Mouse (Mus musculus) limb, embryonic 14.5 days (tissue): ENCODE measurements around the gene 2210016L21Rik. TPM values are rescaled to one million over a fixed set of nuclear protein-coding genes. Genes with fewer than 3 reads are reported as not detected.

Source experiments
- ATAC-seq: fragments of 200-750 bp; cut with Nextera tagmentation; 2 replicates; pipeline ENCODE4 v1.8.0; 2017; ENCODE audit warnings: low read depth, moderate number of reproducible peaks, moderate TSS enrichment; ENCODE audit not compliant: low FRiP score
- DNase-seq: peaks from one replicate; pipeline ENCODE4 v3.0.0-alpha.2; 2015; ENCODE audit warnings: low spot score
- H3K27ac ChIP-seq: fragments of 300-500 bp; sonication (generic); replicated peaks from 2 replicates; pipeline ENCODE4 v1.5.1; 2014; ENCODE audit warnings: low read depth, mild to moderate bottlenecking, low read length, moderate library complexity, mixed read lengths
- H3K27me3 ChIP-seq: fragments of 300-500 bp; sonication (generic); 2 replicates; pipeline ENCODE4 v1.6.1; 2014; ENCODE audit warnings: low read length, mixed read lengths; ENCODE audit not compliant: control insufficient read depth, insufficient read depth
- H3K36me3 ChIP-seq: fragments of 300-500 bp; sonication (generic); 2 replicates; pipeline ENCODE4 v1.6.1; 2014; ENCODE audit warnings: mild to moderate bottlenecking, low read length, moderate library complexity, mixed read lengths; ENCODE audit not compliant: control insufficient read depth, insufficient read depth
- H3K4me1 ChIP-seq: fragments of 300-500 bp; sonication (generic); 2 replicates; pipeline ENCODE4 v1.6.1; 2014; ENCODE audit warnings: antibody characterized with exemption, low read length, mixed read lengths; ENCODE audit not compliant: control insufficient read depth, insufficient read depth
- H3K4me2 ChIP-seq: fragments of 300-500 bp; sonication (generic); replicated peaks from 2 replicates; pipeline ENCODE4 v1.6.1; 2014; ENCODE audit warnings: low read depth, mild to moderate bottlenecking, low read length, moderate library complexity; ENCODE audit not compliant: severe bottlenecking
- H3K4me3 ChIP-seq: fragments of 300-500 bp; sonication (generic); replicated peaks from 2 replicates; pipeline ENCODE4 v1.5.1; 2014; ENCODE audit warnings: low read length
- H3K9ac ChIP-seq: fragments of 300-500 bp; sonication (generic); 2 replicates; pipeline ENCODE4 v1.6.1; 2014; ENCODE audit warnings: mild to moderate bottlenecking, low read depth, low read length, moderate library complexity; ENCODE audit not compliant: severe bottlenecking
- H3K9me3 ChIP-seq: fragments of 300-500 bp; sonication (generic); 2 replicates; pipeline ENCODE4 v1.6.1; 2016; ENCODE audit warnings: low read length; ENCODE audit not compliant: control insufficient read depth
- POLR2A ChIP-seq: fragments of 200-500 bp; IDR thresholded peaks from 2 replicates; pipeline ENCODE4 v1.8.0; 2012; ENCODE audit warnings: inconsistent platforms, mild to moderate bottlenecking, moderate library complexity, borderline replicate concordance; ENCODE audit not compliant: insufficient read depth, insufficient read length; ENCODE audit errors: extremely low read depth
- WGBS: fragments of 180-500 bp; shearing (Covaris S2); extraction: QIAGEN DNeasy Blood & Tissue Kit; methylation state at CpG from one replicate; pipeline ENCODE4 v1.1.7; 2014; 5-methylcytosine and 5-hydroxymethylcytosine counted together
- polyA plus RNA-seq, 2 experiments: library from polyadenylated mRNA; depleted of rRNA in 1 of 2; stranded (reverse) in 1 of 2; unstranded in 1 of 2; fragments of >200 nt; fragmentation: Nextera tagmentation in 1 of 2; extraction: Ambion mirVana in 1 of 2; gene quantifications; 2 replicates each; pipeline versions ENCODE4 v1.2.1 to v1.2.3; 2012 to 2014

2210016L21Rik gene
- polyA plus RNA-seq, 2 experiments: 41.3 to 54.7 TPM

GRCm38 (mm10) chr5:114948891-114949290 lies 6.9 kb downstream of the 2210016L21Rik start:
- no peak overlapping the region for H3K9ac ChIP-seq
- H3K27ac ChIP-seq: no peak overlapping the region
- ATAC-seq: no peak
- peak; percentile 57 for DNase-seq
- no peak overlapping the region for H3K4me3 ChIP-seq
- H3K4me1 ChIP-seq: 0 out of 2 replicates have a peak, but pooled peaks cover 3% of the 10 kb centered on the region
- 72% methylated on average over 6 of the region's 6 CpGs for WGBS
- H3K27me3 ChIP-seq: no peaks in the 10 kb centered on the region
- H3K36me3 ChIP-seq: peaks cover 51% of the 10 kb centered on the region
- no peak overlapping the region for H3K4me2 ChIP-seq
- TF ChIP-seq POLR2A: no peak
- no peaks in the 10 kb centered on the region for H3K9me3 ChIP-seq

GRCm38 (mm10) chr5:114949316-114949715 lies 7.4 kb downstream of the 2210016L21Rik start:
- no peak overlapping the region for H3K4me2 ChIP-seq
- H3K36me3 ChIP-seq: peaks cover 51% of the 10 kb centered on the region
- TF ChIP-seq POLR2A: no peak
- 71% methylated on average over 4 of the region's 5 CpGs for WGBS
- no peaks in the 10 kb centered on the region for H3K27me3 ChIP-seq
- H3K9ac ChIP-seq: peak overlapping the region; percentile 16; the same call in 1 of the 2 replicates
- H3K27ac ChIP-seq: no peak overlapping the region
- no peaks in the 10 kb centered on the region for H3K9me3 ChIP-seq
- DNase-seq: peak; percentile 37
- no peak overlapping the region for H3K4me3 ChIP-seq
- H3K4me1 ChIP-seq: 0 out of 2 replicates have a peak, but pooled peaks cover 3% of the 10 kb centered on the region
- peak; percentile 20; the same call in 1 of the 2 replicates for ATAC-seq

GRCm38 (mm10) chr5:114949812-114950211 lies 7.9 kb downstream of the 2210016L21Rik start:
- 84% methylated on average over 7 of the region's 9 CpGs for WGBS
- TF ChIP-seq POLR2A: no peak
- H3K9me3 ChIP-seq: no peaks in the 10 kb centered on the region
- 0 out of 2 replicates have a peak, but pooled peaks cover 3% of the 10 kb centered on the region for H3K4me1 ChIP-seq
- H3K27me3 ChIP-seq: no peaks in the 10 kb centered on the region
- no peak overlapping the region for H3K4me3 ChIP-seq
- no peak overlapping the region for H3K27ac ChIP-seq
- DNase-seq (no peak), ATAC-seq (peak; percentile 7; the same call in 1 of the 2 replicates)
- H3K36me3 ChIP-seq: peaks cover 51% of the 10 kb centered on the region
- no peak overlapping the region for H3K4me2 ChIP-seq
- H3K9ac ChIP-seq: no peak overlapping the region

GRCm38 (mm10) chr5:114950669-114951068 lies 8.7 kb downstream of the 2210016L21Rik start:
- DNase-seq (no peak), ATAC-seq (no peak)
- Histone ChIP-seq H3K36me3 (peaks cover 45% of the 10 kb centered on the region), H3K4me3 (no peak overlapping the region), H3K4me1 (0 out of 2 replicates have a peak, but pooled peaks cover 3% of the 10 kb centered on the region), H3K27me3 (no peaks in the 10 kb centered on the region), H3K4me2 (no peak overlapping the region), H3K27ac (no peak overlapping the region), H3K9me3 (no peaks in the 10 kb centered on the region), H3K9ac (no peak overlapping the region)
- WGBS: 73% methylated on average over 12 of the region's 12 CpGs
- no peak for TF ChIP-seq POLR2A

- Histone ChIP-seq H3K9me3 (no peaks in the 10 kb centered on the region), H3K4me1 (0 out of 2 replicates have a peak, but pooled peaks cover 3% of the 10 kb centered on the region), H3K4me3 (no peak overlapping the region), H3K9ac (no peak overlapping the region), H3K4me2 (no peak overlapping the region), H3K36me3 (peaks cover 38% of the 10 kb centered on the region), H3K27ac (no peak overlapping the region), H3K27me3 (no peaks in the 10 kb centered on the region)
- TF ChIP-seq POLR2A: no peak
- WGBS: 81% methylated on average over 21 of the region's 21 CpGs
- ATAC-seq (peak; percentile 24; the same call in 1 of the 2 replicates), DNase-seq (no peak)
Observed at GRCm38 (mm10) chr5:114951279-114951880, 9.4 kb downstream of the 2210016L21Rik start.
